Mouse (Mus musculus) heart, postnatal 0 days (tissue): ENCODE measurements around the gene Acsl5.

ENCODE experiments used
- CTCF ChIP-seq: IDR thresholded peaks from 2 replicates; pipeline ENCODE4 v1.5.1; 2016; ENCODE audit warnings: antibody characterized with exemption, control low read depth, low read depth
- EP300 ChIP-seq: IDR thresholded peaks from 2 replicates; pipeline ENCODE4 v1.6.1; 2016; ENCODE audit warnings: antibody characterized with exemption, low read depth

DNA sequence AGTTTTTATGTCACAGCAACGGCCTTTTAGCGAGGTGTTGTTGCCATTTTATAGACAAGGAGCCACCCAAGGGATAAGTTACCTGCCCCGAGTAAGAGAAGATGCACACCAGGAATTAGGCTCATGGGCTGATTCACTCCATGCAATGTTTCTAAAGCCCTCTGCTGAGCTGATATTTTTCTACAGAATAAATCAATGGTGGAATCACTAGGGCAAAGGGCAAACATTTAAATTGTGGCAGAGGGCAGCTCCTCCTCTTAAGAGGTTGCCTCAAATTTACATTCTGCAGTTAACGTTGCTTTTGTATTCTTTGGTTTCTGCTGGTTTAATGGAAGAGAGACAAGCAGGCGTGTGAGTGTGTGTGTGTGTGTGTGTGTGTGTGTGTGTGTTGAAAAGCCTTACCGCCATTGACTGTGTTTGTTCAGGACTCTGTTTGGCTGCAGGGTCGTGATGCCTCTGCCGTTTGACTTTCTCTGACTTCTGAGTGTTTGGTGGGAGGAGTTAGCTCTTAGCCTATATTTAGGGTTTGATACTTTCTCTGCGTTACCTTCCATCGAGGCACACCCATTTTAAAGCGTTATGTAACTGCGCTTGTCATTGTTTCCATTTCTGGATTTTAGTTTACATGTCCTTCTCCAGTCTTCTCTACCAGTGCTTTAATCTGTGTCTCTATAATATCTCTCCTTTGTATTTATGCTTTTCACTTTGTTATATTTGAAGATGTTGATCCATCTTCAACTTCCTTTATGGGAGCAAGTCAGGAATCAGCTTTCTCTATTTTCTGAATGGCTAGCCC is 8.8 kb downstream of the Acsl5 start:
- TF ChIP-seq EP300, result no peak
- no peak for TF ChIP-seq CTCF
